Mouse (Mus musculus) olfactory bulb, adult 2 months (tissue): Measurements from ENCODE around the gene Ash1l.

Source experiments
- CTCF ChIP-seq: fragments of 200-500 bp; IDR thresholded peaks from 2 replicates; pipeline ENCODE4 v1.5.1; 2012; ENCODE audit warnings: low read depth, mild to moderate bottlenecking, low read length, moderate library complexity; ENCODE audit not compliant: insufficient read depth
- POLR2A ChIP-seq: fragments of 200-500 bp; IDR thresholded peaks from 2 replicates; pipeline ENCODE4 v1.6.1; 2012; ENCODE audit warnings: mild to moderate bottlenecking, low read depth, low read length, moderate library complexity; ENCODE audit not compliant: insufficient read depth

GRCm38 (mm10) chr3:88929501-88929900 lies 20.9 kb upstream of the Ash1l start:
- TF ChIP-seq CTCF (no peak), POLR2A (no peak)
